Mouse (Mus musculus): ENCODE data around the gene Galm. TPM values are rescaled to one million over a fixed set of nuclear protein-coding genes. Genes with fewer than 3 reads are reported as not detected.
A peak's percentile ranks its signal among the peaks of the same experiment; 100 is the strongest.
"Not testable (repeated sequence)": the region's sequence is repeated elsewhere in the genome, so short reads cannot be mapped to it uniquely, and the experiment has no call there.

Gene Galm
- total RNA-seq, 2 experiments from 2014 or later = 11.0 to 12.4 TPM

DNA sequence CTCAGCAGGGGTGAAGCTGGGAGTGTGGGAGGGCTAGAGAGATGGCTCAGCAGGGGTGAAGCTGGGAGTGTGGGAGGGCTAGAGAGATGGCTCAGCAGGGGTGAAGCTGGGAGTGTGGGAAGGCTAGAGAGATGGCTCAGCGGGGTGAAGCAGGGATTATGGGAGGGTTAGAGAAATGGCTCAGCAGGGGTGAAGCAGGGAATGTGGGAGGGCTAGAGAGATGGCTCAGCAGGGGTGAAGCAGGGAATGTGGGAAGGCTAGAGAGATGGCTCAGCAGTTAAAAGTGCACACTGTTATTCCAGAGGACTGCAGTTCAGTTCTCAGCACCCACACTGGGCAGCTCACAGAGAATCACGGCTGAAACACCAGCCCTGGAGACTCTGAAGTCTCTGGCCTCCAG, 26.4 kb downstream of the Galm start:
- intact Hi-C loops (cut with DNase I) = no loop called here
- DNase-seq = no peak

DNA sequence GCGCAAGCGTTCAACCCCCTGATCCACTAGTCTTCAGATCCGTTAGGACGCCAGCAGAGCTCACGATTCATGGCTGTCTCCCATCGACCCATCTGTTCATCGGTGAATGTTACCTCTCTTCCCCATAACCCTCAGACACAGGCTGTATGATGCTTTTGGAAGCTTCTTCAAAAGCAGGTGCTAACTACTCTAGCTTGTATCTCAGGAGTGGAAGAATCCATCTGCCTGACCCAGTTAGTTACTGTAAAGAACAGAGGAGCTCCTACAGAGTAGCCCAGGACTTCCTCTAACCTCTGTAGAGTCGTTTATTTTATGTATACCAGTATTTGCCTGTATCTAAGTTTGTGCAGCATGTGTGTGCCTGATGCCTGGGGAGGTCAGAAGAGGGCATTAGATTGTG, 29.6 kb downstream of the Galm start:
- DNase-seq = no peak
- intact Hi-C loops (cut with DNase I) = no loop called here

DNA sequence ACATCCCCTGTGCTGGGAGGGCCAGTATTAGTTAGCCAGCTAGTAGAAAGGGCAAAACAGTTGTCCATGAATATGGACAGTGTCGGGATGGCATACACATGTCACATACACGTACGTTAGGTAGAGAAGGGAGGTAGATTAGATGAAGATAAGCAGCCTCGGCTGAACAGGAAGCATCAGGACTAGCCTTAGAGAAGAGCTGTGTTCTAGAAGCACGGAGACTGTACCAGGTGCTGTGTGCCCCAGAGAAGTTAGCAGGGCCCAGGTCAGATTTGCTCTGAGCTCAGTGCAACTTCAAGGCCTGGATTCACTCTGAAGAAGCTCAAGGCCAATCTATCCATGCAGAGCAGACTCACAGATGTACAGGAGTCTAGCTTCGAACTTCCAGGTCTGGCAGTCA, 30.2 kb downstream of the Galm start:
- intact Hi-C loops (cut with DNase I) = no loop called here
- DNase-seq = no peak

DNA sequence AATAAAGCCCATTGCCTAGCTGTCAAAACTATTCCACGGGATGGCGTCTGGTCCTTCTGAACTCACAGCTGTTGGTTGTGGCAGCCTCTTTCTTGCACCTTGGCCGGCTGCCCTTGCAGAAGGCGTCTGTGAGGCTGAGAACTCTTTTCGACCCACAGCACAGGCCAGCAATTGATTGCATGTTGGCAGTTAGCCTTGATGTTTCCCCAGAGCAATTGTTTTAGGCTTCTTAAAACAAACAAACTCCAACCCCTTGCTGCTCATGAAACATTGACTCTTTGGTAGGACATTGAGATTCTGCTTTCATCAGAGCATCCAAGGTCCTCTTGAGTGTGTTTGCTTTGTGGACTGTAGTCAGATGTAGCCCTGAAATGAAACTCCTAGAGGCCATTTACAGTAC, 33.2 kb downstream of the Galm start:
- intact Hi-C loops (cut with DNase I) = no loop called here
- DNase-seq = peak; percentile 87 to 88

DNA sequence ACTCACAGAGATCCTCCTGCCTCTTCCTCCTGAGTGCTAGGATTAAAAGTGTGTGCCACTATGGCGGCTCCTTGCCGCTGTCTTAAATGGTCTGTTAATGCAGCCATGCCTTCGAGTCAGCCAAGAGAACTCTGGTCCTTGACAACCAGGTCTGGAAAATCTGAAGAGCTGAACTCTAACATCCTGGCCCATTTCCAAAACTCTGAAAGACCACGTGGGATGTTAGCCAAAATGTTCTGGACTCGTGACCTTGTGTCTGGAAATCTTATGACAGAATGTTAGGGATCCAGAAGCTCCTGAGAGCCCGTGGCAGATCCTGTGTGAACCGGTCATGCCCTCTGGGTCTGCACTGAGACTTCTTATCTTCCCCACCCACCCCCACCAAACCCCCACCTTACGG, 36.7 kb downstream of the Galm start:
- intact Hi-C loops (cut with DNase I) = no loop called here
- no peak for DNase-seq

DNA sequence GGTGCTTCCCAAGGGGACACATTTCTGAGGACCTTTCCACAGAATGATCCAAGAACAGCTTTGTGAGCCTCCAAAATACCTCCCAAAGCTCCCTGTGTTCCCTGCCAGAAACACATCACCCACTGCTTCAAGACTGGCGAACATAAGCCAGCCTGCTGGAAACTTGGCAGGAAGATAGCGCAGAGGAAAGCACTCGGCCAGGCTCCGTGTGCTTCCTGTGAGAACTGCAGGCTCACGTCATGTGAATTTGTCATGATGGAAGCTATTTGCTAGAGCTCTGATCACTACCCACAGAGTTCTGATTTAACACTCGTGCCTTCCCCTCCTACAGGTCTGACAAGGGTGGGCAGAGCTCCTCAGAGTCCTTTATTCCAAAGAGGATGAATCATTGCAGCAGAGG, 38.5 kb downstream of the Galm start:
- peak; percentile 51 to 59 for DNase-seq
- intact Hi-C loops (cut with DNase I) = loop anchor here (5.0 kb wide), 1 partner anchor 38 kb away; the partner anchor contains the start of gene Galm

DNA sequence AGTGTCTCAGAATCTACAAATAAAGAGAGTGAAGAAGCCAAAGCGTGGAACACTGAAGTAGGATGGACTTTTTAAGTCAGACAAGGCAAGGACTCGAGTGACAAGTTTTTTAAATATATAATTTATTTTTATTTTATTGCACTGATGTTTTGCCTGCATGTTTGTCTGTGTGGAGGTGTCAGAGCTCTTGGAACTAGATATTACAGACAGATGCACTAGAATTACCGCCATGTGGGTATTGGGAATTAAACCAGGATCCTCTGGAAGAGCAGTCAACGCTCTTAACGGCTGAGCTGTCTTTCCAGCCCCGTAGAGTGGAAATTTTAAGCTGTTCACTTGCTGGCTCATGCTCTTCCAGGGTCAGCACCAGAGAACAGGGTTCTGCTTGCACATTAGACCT, 39.1 kb downstream of the Galm start:
- DNase-seq = no peak
- intact Hi-C loops (cut with DNase I) = loop anchor here (5.0 kb wide), 1 partner anchor 39 kb away; the partner anchor contains the start of gene Galm

DNA sequence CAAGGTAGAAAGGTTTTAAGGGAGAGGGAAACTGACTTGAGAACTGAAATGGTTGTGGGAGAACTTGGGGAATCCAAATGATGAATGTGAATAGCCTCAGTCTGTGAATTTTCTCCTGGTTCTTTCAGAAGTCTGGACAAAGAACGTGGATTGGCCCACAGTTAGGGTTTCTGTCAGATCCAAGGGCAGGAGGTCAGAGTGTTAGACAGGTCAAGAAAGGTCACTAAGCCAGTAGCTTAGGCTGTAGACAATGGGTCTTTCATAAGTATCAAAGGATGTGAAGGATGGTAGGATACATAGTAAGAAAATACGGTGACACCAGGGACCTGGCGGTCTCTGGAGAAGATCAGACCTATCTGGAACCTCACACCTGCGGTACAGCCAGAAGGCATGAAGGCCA, 40.2 kb downstream of the Galm start:
- no peak for DNase-seq
- intact Hi-C loops (cut with DNase I) = loop anchor here (5.0 kb wide), 1 partner anchor 40 kb away; the partner anchor contains the start of gene Galm

DNA sequence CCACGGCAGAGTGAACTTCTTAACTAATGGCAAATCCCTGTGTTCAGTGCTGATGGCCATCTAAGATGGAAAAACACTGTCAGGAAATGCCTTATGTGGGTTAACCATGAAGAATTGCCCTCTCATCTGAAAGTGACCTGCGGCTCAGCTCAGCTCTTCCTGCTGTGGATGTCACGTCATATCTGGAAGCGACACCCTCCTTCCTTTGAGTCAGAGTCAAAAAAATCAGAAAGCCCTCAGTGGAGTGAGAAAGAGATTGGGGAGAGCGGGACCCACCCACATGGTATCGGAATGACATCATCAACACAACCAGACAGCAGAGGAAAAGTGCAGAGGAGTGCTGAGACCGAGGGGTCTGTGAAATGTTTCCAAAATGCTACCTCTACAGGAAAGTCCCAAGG, 40.6 kb downstream of the Galm start:
- peak in 1 of 2 experiments; percentile 16 for DNase-seq
- intact Hi-C loops (cut with DNase I) = loop anchor here (5.0 kb wide), 1 partner anchor 41 kb away; the partner anchor contains the start of gene Galm

DNA sequence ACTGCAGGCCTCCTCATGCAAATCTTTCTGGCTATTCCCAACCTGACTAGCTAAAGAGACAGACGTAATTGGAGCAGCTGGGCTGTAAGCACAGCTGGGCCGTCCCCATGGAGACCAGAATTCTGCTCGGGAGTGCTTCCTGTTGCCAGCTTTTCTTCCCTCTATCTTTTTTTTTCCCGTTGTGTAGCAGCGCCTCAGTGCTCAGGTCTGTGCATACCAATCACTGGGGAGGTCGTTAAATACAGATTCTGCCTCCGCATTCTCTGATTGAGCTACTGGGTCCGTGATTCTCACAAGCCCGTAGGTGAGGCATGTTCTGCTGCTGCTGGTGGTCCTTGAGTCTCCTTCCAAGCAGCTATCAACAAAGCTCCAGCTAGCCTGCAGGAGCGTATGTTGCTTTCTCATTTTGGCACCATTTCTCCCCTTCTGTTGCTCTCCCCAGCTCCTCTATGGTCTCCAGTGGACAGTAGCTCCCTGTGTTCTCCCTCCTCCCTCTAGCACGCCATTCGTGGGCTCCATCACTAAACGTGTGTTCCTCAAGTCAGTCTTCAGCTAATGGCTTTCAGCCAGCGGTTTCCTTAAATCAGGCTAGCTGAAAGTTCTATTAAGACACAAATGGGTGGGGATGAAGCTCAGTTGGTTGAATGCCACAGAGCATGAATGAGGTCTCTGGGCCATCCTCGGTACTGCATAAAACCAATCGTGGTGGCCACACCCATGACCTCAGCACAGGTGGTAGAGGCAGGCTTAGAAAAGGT, 41.3 kb downstream of the Galm start:
- peak; percentile 43 to 56 for DNase-seq
- intact Hi-C loops (cut with DNase I) = loop anchor here (5.0 kb wide), 1 partner anchor 41 kb away; the partner anchor contains the start of gene Galm

DNA sequence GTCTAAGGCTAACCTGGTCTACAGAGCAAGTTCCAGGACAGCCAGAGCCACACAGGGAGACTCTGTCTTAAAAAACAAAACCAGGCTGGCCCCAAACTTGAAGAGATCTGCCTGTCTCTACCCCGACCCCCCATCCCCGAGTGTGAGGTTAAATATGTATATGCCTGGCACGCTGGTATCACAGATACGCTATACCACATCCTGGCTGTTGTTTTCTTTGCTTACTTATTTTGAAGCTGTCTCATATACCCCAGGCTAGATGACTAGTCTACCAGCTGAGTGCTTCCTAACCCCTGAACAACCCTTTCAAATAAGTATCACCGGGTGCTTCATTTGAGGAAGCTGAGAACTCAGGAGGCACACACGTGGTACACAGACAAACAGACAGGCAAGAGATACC, 42.5 kb downstream of the Galm start:
- no peak for DNase-seq
- intact Hi-C loops (cut with DNase I) = loop anchor here (5.0 kb wide), 1 partner anchor 42 kb away; the partner anchor contains the start of gene Galm

DNA sequence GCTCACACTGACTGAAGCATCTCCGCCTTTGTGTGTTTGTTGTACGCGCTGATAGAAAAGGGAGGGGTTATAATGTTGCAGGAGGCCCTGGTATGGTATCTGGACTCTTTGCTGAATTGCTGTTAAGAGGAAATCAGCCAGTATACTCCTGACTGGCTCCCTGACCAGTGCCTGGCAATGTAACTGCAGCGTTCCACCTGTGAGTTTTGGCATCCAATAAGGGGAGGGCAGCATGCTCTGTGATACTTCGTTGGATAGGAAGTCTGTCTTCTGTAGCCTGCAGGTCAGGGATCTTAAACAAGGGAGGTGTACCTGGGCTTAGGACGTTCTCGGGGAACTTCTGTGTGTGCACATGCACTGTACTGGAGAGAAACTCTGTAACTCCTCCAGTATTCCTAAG, 43.7 kb downstream of the Galm start:
- intact Hi-C loops (cut with DNase I) = no loop called here
- DNase-seq = no peak

DNA sequence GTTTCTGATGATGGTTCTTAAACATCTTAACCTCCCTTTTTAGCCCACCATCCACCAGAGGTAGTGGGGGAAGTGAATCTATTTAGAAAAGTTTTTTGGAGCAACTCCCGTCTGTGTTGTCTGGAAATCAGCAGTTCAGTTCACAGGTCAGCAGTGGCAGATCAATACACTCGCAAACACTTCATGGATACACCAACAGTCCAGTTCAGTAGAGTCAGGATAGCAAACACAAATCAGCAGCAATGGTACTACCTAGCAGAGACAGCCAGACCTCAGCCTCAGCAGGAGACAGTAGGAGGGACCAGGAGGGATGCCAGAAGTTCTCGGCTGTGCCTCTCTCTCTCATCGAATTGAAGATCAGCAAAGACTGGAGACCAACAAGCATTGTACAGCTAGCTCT, 44.7 kb downstream of the Galm start:
- intact Hi-C loops (cut with DNase I) = no loop called here
- no peak for DNase-seq

DNA sequence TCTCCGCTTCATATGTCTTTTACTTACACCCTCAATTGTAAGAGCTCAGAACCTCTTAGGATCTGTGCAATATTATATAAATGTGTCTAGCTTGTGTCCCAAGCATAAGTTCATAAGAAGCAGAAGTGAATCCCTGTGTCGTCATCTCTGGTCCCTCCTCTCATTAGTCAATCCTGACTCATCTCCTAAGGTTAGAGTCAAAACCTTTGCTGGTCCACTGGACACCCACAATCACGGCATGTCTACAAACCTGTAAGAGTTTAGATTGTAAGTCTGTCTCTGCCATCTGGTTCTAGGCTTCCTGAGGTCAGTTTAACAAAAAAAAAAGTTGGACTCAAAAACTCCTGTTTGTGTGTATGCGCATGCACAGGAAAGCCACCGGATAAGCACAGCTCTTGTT, 45.5 kb downstream of the Galm start:
- DNase-seq = no peak
- intact Hi-C loops (cut with DNase I) = no loop called here

DNA sequence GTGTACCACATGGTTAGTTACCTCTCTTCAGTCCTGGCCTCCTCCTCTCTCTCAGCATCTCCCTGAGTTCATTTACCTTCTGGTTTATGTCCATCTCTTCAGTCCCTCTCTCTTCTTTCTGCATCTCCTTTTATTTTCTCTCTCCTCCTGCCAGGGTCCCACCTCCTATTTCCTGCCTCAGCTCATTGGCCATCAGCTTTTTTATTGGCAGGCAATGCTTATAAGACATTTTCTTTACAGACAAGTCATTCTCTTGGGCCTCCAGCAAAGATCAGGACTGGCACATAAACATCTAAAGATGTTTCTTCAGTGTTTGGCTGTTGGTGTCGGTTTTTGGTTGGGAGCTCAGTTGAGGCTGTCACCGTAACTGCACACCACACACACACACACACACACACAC, 46.4 kb downstream of the Galm start:
- intact Hi-C loops (cut with DNase I) = no loop called here
- no peak for DNase-seq

DNA sequence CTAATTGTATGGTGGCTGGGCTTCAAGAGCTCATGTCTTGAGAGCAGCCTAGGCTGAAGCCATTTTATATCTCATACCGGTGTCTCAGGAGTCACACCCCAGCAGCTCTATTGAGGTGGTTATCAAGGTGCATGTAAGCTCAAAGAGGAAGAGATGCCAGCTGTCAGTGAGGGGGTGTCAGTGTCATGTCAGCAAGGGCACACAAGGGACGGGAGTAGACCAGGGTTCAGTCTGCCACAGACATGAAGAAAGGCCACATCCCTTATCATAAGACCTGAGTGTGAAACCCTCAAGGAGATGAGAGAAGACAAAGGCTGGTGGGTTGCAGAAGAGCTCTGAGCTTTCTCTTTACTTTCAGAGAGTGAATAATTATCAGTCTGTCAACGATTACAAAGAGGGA, 46.9 kb downstream of the Galm start:
- no peak for DNase-seq
- intact Hi-C loops (cut with DNase I) = no loop called here

DNA sequence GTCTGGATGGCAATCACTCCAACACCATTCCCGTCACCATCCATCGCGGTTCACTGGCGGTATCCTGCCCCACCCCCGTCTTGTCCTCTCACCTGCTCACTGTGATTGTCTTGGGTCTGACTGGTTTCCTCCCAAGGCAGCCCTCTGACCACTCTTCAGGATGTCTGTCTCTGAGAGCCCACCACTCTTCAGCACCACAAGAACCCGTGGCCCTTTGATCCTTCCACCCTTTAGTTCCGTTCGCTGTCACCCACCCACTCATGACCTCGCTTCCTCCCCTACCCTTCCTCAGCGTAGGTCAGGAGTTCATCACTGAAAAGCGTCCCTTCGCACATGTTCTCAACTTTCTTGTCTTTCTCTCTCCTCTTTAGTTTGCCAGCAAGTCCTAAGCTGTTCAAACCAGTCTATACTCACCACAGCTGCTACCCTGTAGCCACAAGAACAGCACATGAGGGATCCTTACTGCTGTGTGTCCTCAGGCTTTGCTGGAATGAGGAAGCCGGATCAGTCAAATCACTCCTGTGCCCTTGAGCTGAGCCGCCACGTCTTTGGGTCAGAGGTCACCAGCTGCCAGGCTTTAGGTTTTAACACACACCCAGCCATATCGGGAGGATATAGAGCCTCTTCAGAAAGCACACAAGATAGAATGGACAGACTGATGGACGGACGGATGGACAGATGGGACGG, 47.6 kb downstream of the Galm start:
- DNase-seq = no peak
- intact Hi-C loops (cut with DNase I) = no loop called here

DNA sequence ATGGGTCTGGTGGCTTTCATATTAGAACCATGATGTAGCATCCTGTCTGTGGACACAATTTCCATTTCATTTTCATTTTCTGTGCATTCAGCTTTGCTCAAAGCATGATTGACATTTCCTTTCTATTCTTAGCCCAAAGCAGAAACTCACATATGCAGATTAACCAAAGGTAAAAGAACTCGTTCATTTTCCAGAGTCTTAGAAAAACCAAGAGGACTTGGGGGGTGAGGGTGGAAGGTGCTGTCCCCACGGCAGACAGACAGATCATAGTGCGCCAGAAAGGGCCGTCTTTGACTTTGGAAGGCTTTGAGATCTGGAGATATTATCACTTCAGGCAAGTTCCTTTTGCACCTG, 48.1 kb downstream of the Galm start:
- DNase-seq = no peak
- intact Hi-C loops (cut with DNase I) = no loop called here

DNA sequence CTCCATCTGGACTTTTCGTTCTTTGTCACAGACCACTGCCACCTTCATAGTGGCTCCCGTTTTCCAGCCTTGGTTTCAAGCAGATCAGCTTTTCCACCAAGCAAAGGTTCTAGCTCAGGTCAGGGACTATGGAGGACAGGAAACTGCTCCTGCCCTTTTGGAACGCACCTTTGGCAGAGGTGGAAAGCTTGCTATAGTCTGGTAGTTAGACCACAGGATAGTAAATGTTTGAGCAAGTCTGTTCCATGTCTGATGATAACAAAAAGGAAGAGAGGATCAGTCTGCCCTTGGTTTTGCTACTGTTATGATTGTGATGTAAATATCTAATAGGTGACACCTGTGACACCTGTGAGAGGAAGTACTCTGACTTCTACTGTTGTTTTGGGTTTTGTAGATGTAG, 48.7 kb downstream of the Galm start:
- intact Hi-C loops (cut with DNase I) = no loop called here
- no peak for DNase-seq

DNA sequence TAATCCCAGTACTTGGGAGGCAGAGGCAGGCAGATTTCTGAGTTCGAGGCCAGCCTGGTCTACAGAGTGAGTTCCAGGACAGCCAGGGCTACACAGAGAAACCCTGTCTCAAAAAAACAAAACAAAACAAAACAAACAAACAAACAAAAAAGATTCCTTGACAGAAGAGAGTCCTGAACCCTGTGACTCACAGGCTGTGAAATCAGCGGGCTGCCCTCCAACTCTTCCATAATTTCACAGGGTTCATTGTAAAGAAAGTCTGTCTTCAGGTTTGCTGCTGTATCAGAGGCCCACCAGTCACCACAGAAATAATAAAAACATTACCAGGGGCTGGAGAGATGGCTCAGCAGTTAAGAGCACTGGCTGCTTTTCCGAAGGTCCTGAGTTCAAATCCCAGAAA, 51.6 kb downstream of the Galm start:
- intact Hi-C loops (cut with DNase I); DNase-seq: not testable (repeated sequence)

DNA sequence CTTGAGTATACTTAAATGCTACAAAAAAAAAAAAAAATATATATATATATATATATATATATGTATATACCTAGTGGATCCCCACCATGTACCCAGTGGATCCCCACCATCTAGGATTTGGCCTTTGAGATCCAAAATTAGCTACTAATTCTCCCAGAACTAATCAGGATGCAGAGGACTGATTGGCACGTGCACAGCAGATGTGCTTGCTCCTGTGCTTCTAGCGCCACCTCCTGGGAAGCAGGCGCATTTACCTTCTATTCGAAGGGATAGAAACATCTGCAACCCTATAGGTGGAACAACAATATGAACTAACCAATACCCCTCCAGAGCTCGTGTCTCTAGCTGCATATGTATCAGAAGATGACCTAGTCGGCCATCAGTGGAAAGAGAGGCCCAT, 52.7 kb downstream of the Galm start:
- peak; percentile 78 to 85 for DNase-seq
- intact Hi-C loops (cut with DNase I) = loop anchor here (1.0 to 5.0 kb wide), 2 partner anchors 132 to 318 kb away; no protein-coding TSS in a partner anchor

DNA sequence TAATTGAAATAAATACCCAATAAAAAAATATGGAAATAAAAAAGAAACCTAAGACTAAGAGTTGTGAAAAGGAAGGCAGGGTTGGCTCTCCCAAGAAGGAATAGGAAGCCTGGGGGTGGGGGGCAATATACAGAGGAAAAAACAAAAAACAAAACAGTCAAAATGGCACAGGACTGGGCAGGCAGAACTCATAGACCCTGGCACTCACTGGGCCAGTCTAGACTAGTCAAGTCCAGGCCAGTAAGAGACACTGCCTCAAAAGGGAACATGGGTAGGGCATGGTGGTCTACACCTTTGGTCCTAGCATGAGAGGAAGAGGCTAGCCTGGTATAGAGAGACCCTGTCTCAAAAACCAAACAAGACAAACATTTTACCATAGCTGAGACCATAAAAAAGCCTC, 53.2 kb downstream of the Galm start:
- intact Hi-C loops (cut with DNase I) = loop anchor here (1.0 to 5.0 kb wide), 2 partner anchors 132 to 318 kb away; no protein-coding TSS in a partner anchor
- DNase-seq = no peak
